Mouse (Mus musculus) forebrain, embryonic 10.5 days (tissue): ENCODE measurements around the gene Tecta. TPM values are rescaled to one million over a fixed set of nuclear protein-coding genes. Genes with fewer than 3 reads are reported as not detected.

Experiments
- DNase-seq: peaks from one replicate; pipeline ENCODE4 v3.0.0-alpha.2; 2017; ENCODE audit warnings: low spot score; ENCODE audit errors: extremely low spot score
- H3K27ac ChIP-seq: fragments of 300-500 bp; sonication (generic); 2 replicates; pipeline ENCODE4 v1.5.1; 2016; ENCODE audit warnings: mild to moderate bottlenecking
- H3K27me3 ChIP-seq: fragments of 300-500 bp; sonication (generic); 2 replicates; pipeline ENCODE4 v1.6.1; 2016; ENCODE audit warnings: mild to moderate bottlenecking; ENCODE audit not compliant: poor library complexity, severe bottlenecking
- H3K36me3 ChIP-seq: fragments of 300-500 bp; sonication (generic); replicated peaks from 2 replicates; pipeline ENCODE4 v1.6.1; 2016; ENCODE audit warnings: mild to moderate bottlenecking, moderate library complexity
- H3K4me1 ChIP-seq: fragments of 300-500 bp; sonication (generic); 2 replicates; pipeline ENCODE4 v1.6.1; 2016
- H3K4me3 ChIP-seq: fragments of 300-500 bp; sonication (generic); 2 replicates; pipeline ENCODE4 v1.5.1; 2016; ENCODE audit warnings: mild to moderate bottlenecking, moderate library complexity
- H3K9me3 ChIP-seq: fragments of 300-500 bp; sonication (generic); 2 replicates; pipeline ENCODE4 v1.6.1; 2016; ENCODE audit warnings: mild to moderate bottlenecking, moderate library complexity
- WGBS: fragments of 180-500 bp; shearing (Covaris S2); methylation state at CpG from one replicate; pipeline ENCODE4 v1.1.7; 2016; 5-methylcytosine and 5-hydroxymethylcytosine counted together
- microRNA-seq: library from miRNA; unstranded; fragments of <30 nt; microRNA quantifications from one replicate; pipeline ENCODE4, GENCODE M21; 2017
- polyA plus RNA-seq: library from polyadenylated mRNA; unstranded; fragments of >200 nt; fragmentation: Nextera tagmentation; extraction: Ambion mirVana; gene quantifications from 2 replicates; pipeline ENCODE4 v1.2.1, GENCODE M21; 2016

The Tecta gene
- polyA plus RNA-seq, 1 experiment from 2014 or later: 0.04 TPM

DNA sequence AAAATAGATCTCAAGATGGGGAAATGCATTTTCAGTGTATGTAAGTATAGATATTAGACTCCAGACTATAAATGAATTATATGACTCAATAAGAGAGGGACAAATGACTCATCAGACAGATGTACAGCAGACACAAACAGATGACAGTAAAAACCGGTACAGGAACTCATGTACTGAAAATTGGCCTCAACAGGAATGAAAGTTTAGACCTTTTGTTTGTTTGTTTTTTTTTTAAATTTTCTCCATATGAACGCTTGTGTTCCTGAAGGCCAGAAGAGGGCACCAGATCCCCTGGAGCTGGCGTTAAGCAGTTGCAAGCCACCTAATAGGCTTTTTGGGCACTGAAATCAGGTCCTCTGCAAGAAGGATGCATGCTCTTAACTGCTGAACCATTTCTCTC lies 85.9 kb downstream of the Tecta start:
- Histone ChIP-seq H3K4me1 (no peaks in the 10 kb centered on the region), H3K27me3 (no peaks in the 10 kb centered on the region), H3K9me3 (no peaks in the 10 kb centered on the region), H3K36me3 (no peaks in the 10 kb centered on the region), H3K27ac (no peak overlapping the region), H3K4me3 (no peak overlapping the region)
- DNase-seq: no peak
- WGBS: 15% methylated on average over 3 of the region's 3 CpGs

DNA sequence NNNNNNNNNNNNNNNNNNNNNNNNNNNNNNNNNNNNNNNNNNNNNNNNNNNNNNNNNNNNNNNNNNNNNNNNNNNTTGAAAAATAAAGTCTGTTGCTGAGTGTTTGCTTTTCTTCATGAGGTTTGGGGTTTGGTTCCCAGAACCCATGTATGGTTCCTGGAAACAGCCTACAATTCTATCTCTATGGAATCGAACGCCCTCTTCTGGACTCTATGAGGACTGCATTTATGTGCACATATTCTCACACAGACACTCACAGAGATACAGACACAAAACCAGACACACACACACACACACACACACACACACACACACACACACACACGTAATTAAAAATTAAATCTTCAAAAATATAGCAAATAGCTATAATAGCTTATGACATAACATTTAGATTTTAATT lies 88.4 kb downstream of the Tecta start:
- Histone ChIP-seq H3K4me3 (no peak overlapping the region), H3K27ac (no peak overlapping the region), H3K9me3 (no peaks in the 10 kb centered on the region), H3K36me3 (no peaks in the 10 kb centered on the region), H3K27me3 (no peaks in the 10 kb centered on the region), H3K4me1 (no peaks in the 10 kb centered on the region)
- WGBS: 90% methylated on average over 3 of the region's 3 CpGs
- no peak for DNase-seq

DNA sequence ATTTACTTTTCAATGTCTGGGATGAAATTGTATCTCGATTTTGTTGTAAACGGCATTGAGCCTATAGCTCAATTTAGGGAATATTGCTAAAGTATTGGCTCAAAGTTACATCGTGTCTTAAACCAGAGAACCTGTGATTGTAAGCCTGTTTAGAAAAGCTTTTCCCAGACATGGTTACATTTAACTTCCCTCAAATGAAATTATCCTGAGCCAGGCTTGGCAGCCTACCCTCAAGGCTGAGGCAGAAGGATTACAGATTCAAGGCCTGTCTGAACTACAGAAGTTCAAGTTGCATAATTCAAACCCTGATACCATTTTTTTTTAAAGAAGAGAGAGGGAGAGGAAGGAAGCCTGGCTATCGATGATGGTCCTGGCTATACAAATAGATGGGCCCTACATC lies 95.8 kb downstream of the Tecta start:
- H3K4me1 ChIP-seq: no peaks in the 10 kb centered on the region
- no peak overlapping the region for H3K27ac ChIP-seq
- no peaks in the 10 kb centered on the region for H3K27me3 ChIP-seq
- 88% methylated on average over 4 of the region's 4 CpGs for WGBS
- H3K4me3 ChIP-seq: no peak overlapping the region
- no peaks in the 10 kb centered on the region for H3K36me3 ChIP-seq
- no peak for DNase-seq
- no peaks in the 10 kb centered on the region for H3K9me3 ChIP-seq

DNA sequence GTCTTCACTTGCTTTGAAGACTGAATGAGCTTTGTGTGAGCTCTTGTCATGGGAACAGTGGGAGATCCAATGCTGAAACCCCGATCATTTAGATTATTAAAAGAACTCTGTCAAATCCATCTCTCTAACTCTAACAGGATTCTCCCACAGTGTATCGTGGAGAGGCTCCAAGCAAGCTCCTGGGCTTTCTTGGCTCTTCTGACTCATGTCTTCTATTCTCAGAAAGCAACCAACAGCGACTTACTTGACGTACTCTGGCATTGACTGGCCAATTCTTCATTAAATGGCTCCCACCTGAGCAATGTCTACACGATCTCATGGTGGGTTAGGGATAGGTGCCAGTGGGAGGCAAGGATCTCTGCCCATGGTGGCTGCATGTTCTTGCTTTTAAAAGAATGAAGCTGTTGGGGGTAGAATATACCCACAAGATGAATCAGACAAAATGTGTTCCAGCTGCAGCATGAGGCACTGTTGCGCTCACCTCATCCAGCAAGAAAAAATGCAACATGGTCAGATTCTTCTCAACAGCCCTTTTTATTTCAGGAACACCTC lies 98.6 kb downstream of the Tecta start:
- no peak overlapping the region for H3K27ac ChIP-seq
- H3K4me1 ChIP-seq: no peaks in the 10 kb centered on the region
- no peaks in the 10 kb centered on the region for H3K27me3 ChIP-seq
- H3K9me3 ChIP-seq: no peaks in the 10 kb centered on the region
- WGBS: 93% methylated on average over 6 of the region's 6 CpGs
- no peaks in the 10 kb centered on the region for H3K36me3 ChIP-seq
- DNase-seq: no peak
- H3K4me3 ChIP-seq: no peak overlapping the region

DNA sequence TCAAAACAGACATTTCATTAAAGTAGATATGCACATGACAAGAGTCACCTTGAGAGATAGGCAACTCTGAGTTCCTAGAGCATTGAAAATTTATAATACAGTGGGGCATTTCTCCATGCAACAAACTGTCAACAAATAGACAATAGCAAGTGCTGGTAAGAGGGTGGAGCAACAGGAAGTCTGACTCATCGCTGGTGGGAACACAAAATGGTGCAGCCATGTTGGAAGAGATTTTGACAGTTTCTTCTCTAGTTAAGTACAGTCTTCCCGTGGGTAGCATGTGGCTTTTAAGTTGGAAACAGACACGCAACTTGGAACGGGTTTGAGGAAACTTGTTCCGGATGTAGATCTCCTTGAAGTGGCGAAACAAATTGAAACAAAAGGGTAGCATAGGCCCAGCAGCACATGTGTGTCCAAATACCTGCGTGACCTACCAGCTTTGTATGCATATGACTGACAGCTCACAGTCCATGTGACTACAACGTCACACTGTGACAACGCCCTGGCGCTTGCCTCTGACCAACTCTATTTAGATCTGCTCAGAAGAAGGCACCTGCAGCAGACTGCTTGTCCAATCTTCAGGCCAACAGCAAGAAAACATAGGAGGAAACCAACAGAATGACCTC lies 103.3 kb downstream of the Tecta start:
- 90% methylated on average over 10 of the region's 10 CpGs for WGBS
- Histone ChIP-seq H3K27ac (no peak overlapping the region), H3K4me1 (peaks cover 12% of the 10 kb centered on the region), H3K36me3 (no peaks in the 10 kb centered on the region), H3K9me3 (no peaks in the 10 kb centered on the region), H3K4me3 (no peak overlapping the region), H3K27me3 (no peaks in the 10 kb centered on the region)
- DNase-seq: no peak

DNA sequence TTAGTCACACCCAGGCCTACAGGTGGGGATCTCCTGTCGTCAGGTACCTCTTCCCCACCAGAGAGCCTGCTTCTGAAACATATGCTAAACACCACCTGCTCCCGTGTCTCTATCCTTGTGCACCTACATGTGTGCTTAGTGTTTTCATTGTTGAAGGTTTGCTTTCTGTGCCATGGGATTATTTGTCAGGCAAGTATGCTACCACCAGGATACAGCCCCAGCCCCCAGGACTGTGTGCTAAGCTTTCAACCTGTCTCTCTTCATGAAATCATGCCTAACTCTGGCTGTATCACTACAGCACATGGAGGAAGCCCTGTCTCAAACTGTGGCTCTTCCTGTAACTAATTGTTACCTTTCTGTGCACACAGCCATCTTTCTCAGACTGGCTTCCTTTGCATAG lies 105.6 kb downstream of the Tecta start:
- H3K36me3 ChIP-seq: no peaks in the 10 kb centered on the region
- no peak overlapping the region for H3K27ac ChIP-seq
- DNase-seq: no peak
- 81% methylated on average over 2 of the region's 2 CpGs for WGBS
- no peak overlapping the region for H3K4me3 ChIP-seq
- H3K27me3 ChIP-seq: no peaks in the 10 kb centered on the region
- H3K4me1 ChIP-seq: peaks cover 12% of the 10 kb centered on the region
- H3K9me3 ChIP-seq: no peaks in the 10 kb centered on the region

DNA sequence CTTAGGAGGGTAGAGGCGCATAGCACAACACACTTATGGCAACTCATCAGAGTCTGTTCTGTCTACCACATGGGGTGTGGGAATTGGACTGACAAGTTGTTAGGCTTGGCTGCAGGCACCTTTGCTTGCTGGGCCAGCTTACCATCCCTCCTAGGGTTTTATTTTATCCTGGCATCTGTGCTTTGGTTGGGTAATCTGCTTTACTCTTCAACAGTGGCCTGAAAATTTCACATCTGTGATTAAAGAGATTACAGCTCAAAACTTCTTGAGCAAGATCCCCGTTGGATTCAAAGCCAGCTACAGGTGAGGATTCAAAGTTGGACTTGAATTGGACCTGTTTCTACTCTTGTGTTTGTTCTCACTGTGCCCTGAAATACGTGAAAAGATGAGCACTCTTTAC lies 106.1 kb downstream of the Tecta start:
- Histone ChIP-seq H3K36me3 (no peaks in the 10 kb centered on the region), H3K27me3 (no peaks in the 10 kb centered on the region), H3K4me1 (peaks cover 12% of the 10 kb centered on the region), H3K4me3 (no peak overlapping the region), H3K27ac (no peak overlapping the region), H3K9me3 (no peaks in the 10 kb centered on the region)
- WGBS: 86% methylated on average over 3 of the region's 3 CpGs
- no peak for DNase-seq

DNA sequence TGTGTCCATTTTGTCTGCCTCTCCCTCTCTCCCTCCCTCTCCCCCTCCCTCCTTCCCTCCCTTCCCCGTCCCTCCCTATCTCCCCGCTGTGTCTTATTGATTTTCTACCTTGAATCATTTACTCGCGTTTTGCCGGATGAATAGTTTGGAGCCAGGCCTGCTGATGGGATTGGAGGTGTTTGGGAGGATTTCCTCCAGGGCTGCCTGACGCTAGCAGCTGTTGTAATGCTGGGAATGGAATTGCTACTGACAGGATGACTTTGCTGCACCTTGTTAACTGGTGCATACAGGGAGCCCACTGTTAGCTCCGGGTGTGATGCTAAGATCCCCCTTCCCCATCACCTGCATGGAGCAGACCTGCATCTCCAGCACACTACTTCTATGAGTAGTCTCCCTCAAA lies 106.7 kb downstream of the Tecta start:
- 40% methylated on average over 7 of the region's 7 CpGs for WGBS
- no peak overlapping the region for H3K27ac ChIP-seq
- no peak for DNase-seq

DNA sequence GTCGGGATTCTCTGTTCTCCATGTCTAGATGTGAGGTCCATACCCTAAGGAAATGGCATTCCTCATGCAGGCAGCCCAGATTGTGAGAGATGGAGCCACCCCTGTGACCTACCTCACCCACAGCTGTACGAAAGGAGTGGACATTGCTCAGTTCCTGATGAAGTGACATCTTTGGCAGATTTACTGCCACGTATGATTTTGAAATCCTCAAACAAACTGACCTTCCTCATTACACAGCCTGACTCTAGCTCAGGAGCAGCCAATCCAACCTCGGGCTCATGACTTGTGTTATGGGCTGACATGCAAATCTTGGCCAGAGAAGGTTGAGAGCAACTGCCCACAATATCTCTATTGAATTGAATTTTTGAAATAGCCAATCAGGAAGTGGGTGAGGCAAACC lies 120.1 kb downstream of the Tecta start:
- no peak for DNase-seq
- Histone ChIP-seq H3K27me3 (no peaks in the 10 kb centered on the region), H3K4me3 (no peak overlapping the region), H3K4me1 (no peaks in the 10 kb centered on the region), H3K9me3 (no peaks in the 10 kb centered on the region), H3K27ac (no peak overlapping the region), H3K36me3 (no peaks in the 10 kb centered on the region)
- 84% methylated on average over 4 of the region's 4 CpGs for WGBS

More for the DNA sequence above, 106.7 kb downstream of the Tecta start:
- Histone ChIP-seq H3K4me3 (no peak overlapping the region), H3K9me3 (no peaks in the 10 kb centered on the region), H3K4me1 (peaks cover 12% of the 10 kb centered on the region), H3K27me3 (no peaks in the 10 kb centered on the region), H3K36me3 (no peaks in the 10 kb centered on the region)

Small RNAs within 50 kb of the gene (microRNA-seq; reads per million reads assigned to microRNA genes)
- gene Gm44311: not detected

Other genes starting within 250 kb of the Tecta start
- 68.8 and 70.8 TPM in 2 replicates for gene Sc5d, start 135.7 kb downstream of the Tecta start, polyA plus RNA-seq
- 3.3 and 3.7 TPM in 2 replicates for gene Tbcel, start 107.9 kb upstream of the Tecta start, polyA plus RNA-seq